Mouse (Mus musculus) kidney, postnatal 0 days (tissue): ENCODE measurements around the gene 4933427D14Rik. TPM values are rescaled to one million over a fixed set of nuclear protein-coding genes. Genes with fewer than 3 reads are reported as not detected.

Experiments used
- ATAC-seq: fragments of 200-750 bp; cut with Nextera tagmentation; replicated peaks from 2 replicates; pipeline ENCODE4 v1.8.0; 2017; ENCODE audit warnings: low read depth, moderate number of reproducible peaks, moderate TSS enrichment, moderate library complexity; ENCODE audit not compliant: low FRiP score
- DNase-seq: peaks from one replicate; pipeline ENCODE4 v3.0.0-alpha.2; 2016; ENCODE audit warnings: low spot score
- H3K27ac ChIP-seq: fragments of 300-500 bp; sonication (generic); 2 replicates; pipeline ENCODE4 v1.5.1; 2014; ENCODE audit warnings: mild to moderate bottlenecking
- H3K27me3 ChIP-seq: fragments of 300-500 bp; sonication (generic); 2 replicates; pipeline ENCODE4 v1.6.1; 2014; ENCODE audit warnings: low read length, mixed read lengths; ENCODE audit not compliant: insufficient read depth
- H3K36me3 ChIP-seq: fragments of 300-500 bp; sonication (generic); 2 replicates; pipeline ENCODE4 v1.6.1; 2014; ENCODE audit warnings: low read length, mixed read lengths; ENCODE audit not compliant: insufficient read depth
- H3K4me1 ChIP-seq: fragments of 300-500 bp; sonication (generic); replicated peaks from 2 replicates; pipeline ENCODE4 v1.6.1; 2014; ENCODE audit warnings: antibody characterized with exemption, low read length, mixed read lengths; ENCODE audit not compliant: insufficient read depth
- H3K4me2 ChIP-seq: fragments of 300-500 bp; sonication (generic); 2 replicates; pipeline ENCODE4 v1.6.1; 2014; ENCODE audit warnings: mild to moderate bottlenecking, low read length, moderate library complexity, mixed read lengths
- H3K4me3 ChIP-seq: fragments of 300-500 bp; sonication (generic); replicated peaks from 2 replicates; pipeline ENCODE4 v1.5.1; 2014; ENCODE audit warnings: low read depth, low read length
- H3K9ac ChIP-seq: fragments of 300-500 bp; sonication (generic); 2 replicates; pipeline ENCODE4 v1.6.1; 2014; ENCODE audit warnings: low read depth, low read length
- H3K9me3 ChIP-seq: fragments of 300-500 bp; sonication (generic); replicated peaks from 2 replicates; pipeline ENCODE4 v1.6.1; 2016; ENCODE audit warnings: low read length, inconsistent platforms, mixed read lengths
- CTCF ChIP-seq: IDR thresholded peaks from 2 replicates; pipeline ENCODE4 v1.5.1; 2016; ENCODE audit warnings: antibody characterized with exemption, low read depth, mild to moderate bottlenecking, moderate library complexity
- WGBS: fragments of 180-500 bp; shearing (Covaris S2); extraction: QIAGEN DNeasy Blood & Tissue Kit; methylation state at CpG from one replicate; pipeline ENCODE4 v1.1.7; 2014; 5-methylcytosine and 5-hydroxymethylcytosine counted together
- polyA plus RNA-seq: library from polyadenylated mRNA; unstranded; fragments of >200 nt; fragmentation: Nextera tagmentation; extraction: Ambion mirVana; gene quantifications from 2 replicates; pipeline ENCODE4 v1.2.1, GENCODE M21; 2015

The 4933427D14Rik gene
- polyA plus RNA-seq, 1 experiment from 2014 or later = 14.8 TPM

DNA sequence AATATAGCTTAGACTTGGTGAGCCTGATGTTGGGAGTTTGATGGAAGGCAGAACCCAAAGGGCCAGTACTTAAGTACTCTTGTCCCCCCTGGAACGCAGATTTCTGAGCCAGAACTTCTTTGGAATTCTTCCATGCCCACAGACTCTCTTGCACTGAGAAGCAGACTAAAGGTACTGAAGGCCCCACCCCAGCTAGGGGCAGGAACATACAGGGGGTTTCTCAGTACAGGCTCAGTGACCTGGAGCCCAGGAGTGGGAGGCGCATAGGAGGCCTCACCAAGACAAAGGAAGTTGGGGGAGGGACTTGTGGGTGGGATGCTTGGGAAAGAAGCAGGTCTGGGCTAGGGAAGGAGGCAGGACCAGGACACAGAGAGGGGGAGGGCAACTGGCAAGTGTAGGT lies 56.1 kb downstream of the 4933427D14Rik start:
- Histone ChIP-seq H3K27me3 (no peaks in the 10 kb centered on the region), H3K4me2 (no peak overlapping the region), H3K36me3 (0 out of 2 replicates have a peak, but pooled peaks cover 10% of the 10 kb centered on the region), H3K27ac (0 out of 2 replicates have a peak overlapping the region, but pooled peaks have one; percentile 9), H3K4me3 (no peak overlapping the region), H3K9me3 (no peaks in the 10 kb centered on the region), H3K9ac (no peak overlapping the region), H3K4me1 (0 out of 2 replicates have a peak, but pooled peaks cover 5% of the 10 kb centered on the region)
- ATAC-seq (peak; percentile 53; the same call in 1 of the 2 replicates), DNase-seq (no peak)
- TF ChIP-seq CTCF = no peak
- 40% methylated on average over 2 of the region's 2 CpGs for WGBS

DNA sequence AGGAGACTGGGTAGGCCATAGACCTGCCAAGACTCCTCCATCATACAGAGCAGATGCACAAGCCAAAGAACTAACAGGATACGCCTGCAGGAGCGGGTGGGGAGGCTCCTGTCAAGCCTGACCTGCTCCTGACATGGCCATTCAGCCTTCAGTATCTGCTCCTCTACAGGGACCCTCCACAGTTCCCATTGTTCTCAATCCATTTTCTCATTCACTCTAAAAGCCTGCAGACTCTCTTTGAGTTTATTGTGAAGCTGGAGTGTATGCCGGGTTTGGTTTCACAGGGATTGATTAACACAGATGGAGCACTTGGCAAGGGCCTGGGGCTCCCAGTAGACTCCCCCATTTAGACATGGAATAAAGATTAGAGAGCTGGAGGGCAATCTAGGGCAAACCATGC lies 59.3 kb downstream of the 4933427D14Rik start:
- H3K36me3 ChIP-seq = no peaks in the 10 kb centered on the region
- WGBS = 46% methylated on average over 3 of the region's 3 CpGs
- no peak overlapping the region for H3K4me3 ChIP-seq
- H3K4me1 ChIP-seq = peaks cover 5% of the 10 kb centered on the region; the same call in 1 of the 2 replicates
- no peaks in the 10 kb centered on the region for H3K27me3 ChIP-seq
- no peak overlapping the region for H3K4me2 ChIP-seq
- no peak overlapping the region for H3K27ac ChIP-seq
- DNase-seq (no peak), ATAC-seq (no peak)
- no peak for TF ChIP-seq CTCF
- no peaks in the 10 kb centered on the region for H3K9me3 ChIP-seq
- no peak overlapping the region for H3K9ac ChIP-seq

DNA sequence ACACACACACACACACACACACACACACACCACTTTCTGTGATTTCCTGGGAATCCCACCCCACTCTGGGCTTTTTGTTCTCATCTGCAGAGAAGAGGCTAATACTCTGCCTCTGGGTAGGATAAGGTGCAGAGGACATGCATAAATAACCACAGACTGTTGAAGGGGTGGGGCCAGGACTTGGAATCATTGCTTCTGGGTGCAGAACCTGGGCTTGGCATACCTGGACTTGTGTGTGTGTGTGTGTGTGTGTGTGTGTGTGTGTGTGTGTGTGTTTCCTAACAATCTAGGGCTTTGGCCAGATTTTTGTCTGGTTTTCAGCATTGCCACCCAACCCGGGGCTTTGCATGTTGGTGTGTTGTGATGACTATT lies 61.4 kb downstream of the 4933427D14Rik start:
- WGBS = 67% methylated on average over 1 of the region's 1 CpGs

DNA sequence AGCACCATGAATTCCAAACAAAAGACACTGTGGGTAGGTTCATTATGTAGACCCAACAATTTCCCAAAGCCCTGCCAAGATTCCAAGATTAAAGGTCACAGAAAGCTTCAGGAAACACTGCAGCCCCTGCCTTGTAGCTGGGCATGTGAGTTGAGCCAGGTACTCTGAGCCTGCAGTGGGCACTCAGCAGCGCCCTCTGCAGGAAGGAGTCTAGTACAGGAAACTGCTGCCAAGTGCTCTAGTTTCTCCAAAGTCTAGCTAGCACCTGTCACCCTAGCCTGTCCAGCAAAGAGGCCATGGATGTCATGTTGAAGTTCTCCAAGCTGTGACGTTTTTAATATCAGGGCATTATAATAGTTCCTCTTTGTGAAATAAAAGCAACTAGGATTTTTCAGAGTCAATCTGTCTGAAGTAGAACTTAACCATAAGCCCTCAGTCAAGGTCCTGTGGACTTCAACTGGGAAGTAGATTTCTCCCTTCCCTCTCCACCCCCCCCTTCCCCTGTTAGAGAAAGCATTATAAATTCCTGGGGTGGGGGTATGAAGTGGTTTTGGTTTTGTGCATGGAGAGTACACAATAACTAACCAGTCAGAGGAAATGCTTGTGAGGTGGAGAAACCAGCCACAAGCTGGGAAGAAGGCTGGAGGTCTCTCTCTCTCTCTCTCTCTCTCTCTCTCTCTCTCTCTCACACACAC lies 61.9 kb downstream of the 4933427D14Rik start:
- Histone ChIP-seq H3K9ac (no peak overlapping the region), H3K4me3 (no peak overlapping the region), H3K4me2 (no peak overlapping the region; the same call in 1 of the 2 replicates), H3K27me3 (no peaks in the 10 kb centered on the region), H3K36me3 (no peaks in the 10 kb centered on the region), H3K27ac (peak overlapping the region; percentile 77), H3K4me1 (no peaks in the 10 kb centered on the region; the same call in 1 of the 2 replicates), H3K9me3 (no peaks in the 10 kb centered on the region)
- peak; percentile 73 for DNase-seq
- ATAC-seq = peak; percentile 87
- 15% methylated on average over 2 of the region's 2 CpGs for WGBS
- peak; percentile 78 for TF ChIP-seq CTCF

More for the DNA sequence above, 61.4 kb downstream of the 4933427D14Rik start:
- Histone ChIP-seq H3K9ac (no peak overlapping the region), H3K4me3 (no peak overlapping the region), H3K36me3 (no peaks in the 10 kb centered on the region), H3K27me3 (no peaks in the 10 kb centered on the region), H3K4me1 (no peaks in the 10 kb centered on the region; the same call in 1 of the 2 replicates), H3K9me3 (no peaks in the 10 kb centered on the region), H3K4me2 (no peak overlapping the region; the same call in 1 of the 2 replicates), H3K27ac (peak overlapping the region; percentile 77)
- ATAC-seq = peak; percentile 82
- TF ChIP-seq CTCF = no peak
- DNase-seq = no peak

DNA sequence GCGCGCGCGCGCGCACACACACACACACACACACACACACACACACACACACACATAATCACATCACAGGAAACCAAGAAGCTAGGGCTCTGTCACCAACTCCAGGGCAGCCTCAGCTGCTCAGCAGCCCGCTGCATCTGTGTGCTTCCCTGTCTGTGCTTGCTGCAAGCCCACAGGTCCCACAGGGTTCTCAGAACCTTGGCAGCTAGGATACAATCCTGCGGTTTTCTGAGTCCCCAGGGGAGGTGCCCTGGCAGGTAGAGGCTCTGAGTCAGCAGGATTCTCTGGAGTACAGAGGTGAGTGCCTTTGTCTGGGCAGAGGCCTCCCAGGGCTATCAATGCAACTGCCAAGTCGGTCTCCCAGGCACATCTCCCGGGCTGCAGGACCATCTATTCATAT lies 64.4 kb downstream of the 4933427D14Rik start:
- no peak overlapping the region for H3K4me3 ChIP-seq
- H3K36me3 ChIP-seq = no peaks in the 10 kb centered on the region
- 48% methylated on average over 10 of the region's 10 CpGs for WGBS
- H3K27me3 ChIP-seq = no peaks in the 10 kb centered on the region
- H3K9me3 ChIP-seq = no peaks in the 10 kb centered on the region
- no peak for TF ChIP-seq CTCF
- no peak overlapping the region for H3K4me2 ChIP-seq
- no peak overlapping the region for H3K27ac ChIP-seq
- no peak for ATAC-seq
- H3K4me1 ChIP-seq = no peaks in the 10 kb centered on the region; the same call in 1 of the 2 replicates
- DNase-seq = no peak
- H3K9ac ChIP-seq = no peak overlapping the region

DNA sequence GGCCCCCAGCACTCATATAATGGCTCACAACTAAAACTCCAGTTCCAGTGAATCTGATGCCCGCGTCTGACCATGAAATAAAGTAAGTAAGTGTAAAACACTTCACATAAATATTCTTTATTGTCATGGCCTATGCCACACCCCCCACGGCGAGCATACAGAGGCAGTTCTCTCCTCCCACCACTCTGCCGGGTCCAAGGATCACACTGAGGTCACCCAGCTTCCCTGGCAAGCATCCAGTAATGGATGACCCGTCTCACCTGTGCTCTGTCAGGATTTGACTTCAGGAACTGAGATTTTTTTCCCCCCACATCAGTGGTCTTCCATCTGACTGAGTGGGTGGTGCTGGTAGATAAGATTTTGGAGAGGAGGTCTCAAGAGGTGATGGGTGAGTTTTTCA lies 67.1 kb downstream of the 4933427D14Rik start:
- Histone ChIP-seq H3K9me3 (no peaks in the 10 kb centered on the region), H3K4me3 (no peak overlapping the region), H3K27me3 (peaks cover 2% of the 10 kb centered on the region; the same call in 1 of the 2 replicates), H3K27ac (no peak overlapping the region), H3K4me2 (no peak overlapping the region), H3K4me1 (peaks cover 3% of the 10 kb centered on the region; the same call in 1 of the 2 replicates), H3K36me3 (no peaks in the 10 kb centered on the region), H3K9ac (no peak overlapping the region)
- DNase-seq (no peak), ATAC-seq (no peak)
- WGBS = 21% methylated on average over 6 of the region's 6 CpGs
- no peak for TF ChIP-seq CTCF
